Mouse (Mus musculus): ENCODE data around the gene Tekt3. TPM values are rescaled to one million over a fixed set of nuclear protein-coding genes. Genes with fewer than 3 reads are reported as not detected.

Tekt3 gene
- total RNA-seq, 2 experiments from 2014 or later: not detected

- ATAC-seq (replicated peaks; ENCODE audit: low FRiP score, low TSS enrichment, poor library complexity, severe bottlenecking): no peak
Measured at GRCm38 (mm10) chr11:63136836-63137416, 75.5 kb downstream of the Tekt3 start.

- ATAC-seq (replicated peaks; ENCODE audit: low FRiP score, low TSS enrichment, poor library complexity, severe bottlenecking): no peak
Measured at GRCm38 (mm10) chr11:63138739-63139138, 77.3 kb downstream of the Tekt3 start.

- ATAC-seq (replicated peaks; ENCODE audit: low FRiP score, low TSS enrichment, poor library complexity, severe bottlenecking): no peak
Measured at GRCm38 (mm10) chr11:63142311-63142710, 80.9 kb downstream of the Tekt3 start.

DNA sequence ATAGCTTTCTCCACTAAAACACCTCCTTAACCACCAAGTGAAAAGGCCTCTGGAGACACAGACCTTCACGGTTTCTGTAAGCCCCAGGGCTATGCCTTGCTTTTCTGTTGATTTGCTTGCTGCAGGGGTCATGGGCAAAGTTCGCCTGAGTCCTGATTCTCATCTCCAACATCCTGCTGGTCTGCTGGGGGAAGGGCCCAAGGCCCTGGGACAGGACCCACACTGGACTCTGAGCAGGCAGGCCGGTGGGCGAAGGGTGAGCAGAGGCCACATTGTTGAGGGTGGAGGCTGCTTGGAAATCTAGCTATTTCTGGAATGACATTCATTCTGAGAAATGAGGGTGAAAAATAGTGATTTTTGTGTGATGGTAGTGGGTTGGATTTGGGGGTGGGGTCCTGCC is 81.4 kb downstream of the Tekt3 start:
- ATAC-seq (replicated peaks; ENCODE audit: low FRiP score, low TSS enrichment, poor library complexity, severe bottlenecking): no peak

DNA sequence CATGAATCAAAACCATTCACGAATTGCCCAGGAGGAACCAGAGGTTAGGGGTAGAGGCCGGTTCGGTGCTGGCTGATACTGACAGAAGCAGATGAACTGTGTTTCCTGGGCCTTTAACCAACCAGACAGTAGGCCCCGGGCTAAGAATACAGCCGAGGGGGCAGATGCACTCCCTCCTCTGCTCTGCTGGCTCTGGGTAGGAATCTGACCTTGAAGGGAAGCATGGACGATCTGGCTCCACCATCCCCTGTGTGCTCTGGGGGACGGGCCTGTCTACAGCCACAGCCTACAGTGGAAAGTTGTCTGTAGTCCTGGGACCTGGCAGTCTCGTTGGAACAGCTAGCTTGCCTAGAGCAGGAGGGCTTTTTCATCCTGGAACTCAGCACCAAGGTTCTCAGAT is 82.0 kb downstream of the Tekt3 start:
- no peak for ATAC-seq (replicated peaks; ENCODE audit: low FRiP score, low TSS enrichment, poor library complexity, severe bottlenecking)

Other genes starting within 250 kb of the Tekt3 start
- 7.5 and 9.7 TPM in 2 replicates for gene Trim16, start 241.4 kb upstream of the Tekt3 start, total RNA-seq (2014; fragmentation: Nextera tagmentation)
- gene Trim16, start 241.4 kb upstream of the Tekt3 start, total RNA-seq (2017): 5.5 and 8.4 TPM in 2 replicates
- 2.4 TPM in 1 of 2 replicates, not detected in the other for gene Fbxw10, start 214.6 kb upstream of the Tekt3 start, total RNA-seq (2014; fragmentation: Nextera tagmentation)
- 0.91 and 2.3 TPM in 2 replicates for gene Fbxw10, start 214.6 kb upstream of the Tekt3 start, total RNA-seq (2017)
- gene Tvp23b, start 182.2 kb upstream of the Tekt3 start, total RNA-seq (2014; fragmentation: Nextera tagmentation): 25.3 and 32.2 TPM in 2 replicates
- 47.2 and 68.9 TPM in 2 replicates for gene Tvp23b, start 182.2 kb upstream of the Tekt3 start, total RNA-seq (2017)
- not detected in 2 replicates for gene Cdrt4, start 110.5 kb upstream of the Tekt3 start, total RNA-seq (2014; fragmentation: Nextera tagmentation)
- not detected in 2 replicates for gene Cdrt4, start 110.5 kb upstream of the Tekt3 start, total RNA-seq (2017)
- not detected in 2 replicates for gene Pmp22, start 67.3 kb downstream of the Tekt3 start, total RNA-seq (2014; fragmentation: Nextera tagmentation)
- not detected in 2 replicates for gene Pmp22, start 67.3 kb downstream of the Tekt3 start, total RNA-seq (2017)